Mouse (Mus musculus) megakaryocyte, embryonic 14.5 days (primary cell): ENCODE measurements around the gene Filip1l.

ENCODE experiments used
- FLI1 ChIP-seq: IDR thresholded peaks from 2 replicates; pipeline ENCODE4 v1.6.1; 2012; ENCODE audit warnings: low read length, inconsistent platforms, mixed read lengths
- GATA1 ChIP-seq: IDR thresholded peaks from 3 replicates; pipeline ENCODE4 v1.6.1; 2012; ENCODE audit warnings: mixed read lengths, low read length, inconsistent platforms, borderline replicate concordance

DNA sequence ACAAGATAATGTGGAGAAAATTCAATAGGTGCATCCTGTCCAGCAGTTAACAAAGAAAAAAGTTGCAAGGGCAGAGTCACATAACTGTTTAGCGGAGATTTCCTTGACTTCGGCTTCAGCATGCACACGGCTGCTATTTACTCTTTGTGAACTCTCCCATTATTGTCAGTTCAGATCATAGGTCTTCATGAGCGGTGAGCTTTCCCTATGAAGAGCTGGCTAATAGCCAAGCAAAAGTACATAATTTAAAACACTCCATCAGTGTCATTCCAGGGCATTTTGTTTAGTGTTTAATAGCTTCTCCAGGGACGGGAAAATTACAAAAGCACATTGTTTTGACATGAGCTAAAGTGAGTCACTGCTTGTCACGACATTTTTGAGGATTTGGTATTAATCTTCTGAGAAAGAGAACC, 179.2 kb downstream of the Filip1l start:
- TF ChIP-seq GATA1: no peak
- no peak for TF ChIP-seq FLI1
